Mouse (Mus musculus) midbrain, embryonic 13.5 days (tissue): ENCODE measurements around the gene Pdk4. TPM values are rescaled to one million over a fixed set of nuclear protein-coding genes. Genes with fewer than 3 reads are reported as not detected.

Experiments
- ATAC-seq: fragments of 200-750 bp; cut with Nextera tagmentation; 2 replicates; pipeline ENCODE4 v1.8.0; 2017; ENCODE audit warnings: mild to moderate bottlenecking, moderate TSS enrichment, moderate library complexity
- H3K27ac ChIP-seq: fragments of 300-500 bp; sonication (generic); 2 replicates; pipeline ENCODE4 v1.5.1; 2015; ENCODE audit warnings: inconsistent platforms, mild to moderate bottlenecking, moderate library complexity
- H3K27me3 ChIP-seq: fragments of 300-500 bp; sonication (generic); 2 replicates; pipeline ENCODE4 v1.6.1; 2015; ENCODE audit warnings: mild to moderate bottlenecking, inconsistent platforms
- H3K36me3 ChIP-seq: fragments of 300-500 bp; sonication (generic); 2 replicates; pipeline ENCODE4 v1.6.1; 2015; ENCODE audit warnings: mild to moderate bottlenecking, inconsistent platforms
- H3K4me1 ChIP-seq: fragments of 300-500 bp; sonication (generic); replicated peaks from 2 replicates; pipeline ENCODE4 v1.6.1; 2015; ENCODE audit warnings: inconsistent platforms
- H3K4me2 ChIP-seq: fragments of 300-500 bp; sonication (generic); replicated peaks from 2 replicates; pipeline ENCODE4 v1.6.1; 2015; ENCODE audit warnings: moderate library complexity, mild to moderate bottlenecking, inconsistent platforms
- H3K4me3 ChIP-seq: fragments of 300-500 bp; sonication (generic); replicated peaks from 2 replicates; pipeline ENCODE4 v1.5.1; 2015; ENCODE audit warnings: mild to moderate bottlenecking, inconsistent platforms
- H3K9ac ChIP-seq: fragments of 300-500 bp; sonication (generic); replicated peaks from 2 replicates; pipeline ENCODE4 v1.6.1; 2015; ENCODE audit warnings: mild to moderate bottlenecking, inconsistent platforms
- H3K9me3 ChIP-seq: fragments of 300-500 bp; sonication (generic); 2 replicates; pipeline ENCODE4 v1.6.1; 2016; ENCODE audit warnings: mild to moderate bottlenecking, inconsistent platforms
- WGBS: fragments of 180-500 bp; shearing (Covaris S2); methylation state at CpG from one replicate; pipeline ENCODE4 v1.1.7; 2015; 5-methylcytosine and 5-hydroxymethylcytosine counted together
- polyA plus RNA-seq: library from polyadenylated mRNA; unstranded; fragments of >200 nt; fragmentation: Nextera tagmentation; extraction: Ambion mirVana; gene quantifications from 2 replicates; pipeline ENCODE4 v1.2.1, GENCODE M21; 2015

Pdk4 gene
- polyA plus RNA-seq, 1 experiment from 2014 or later = 0.78 TPM

DNA sequence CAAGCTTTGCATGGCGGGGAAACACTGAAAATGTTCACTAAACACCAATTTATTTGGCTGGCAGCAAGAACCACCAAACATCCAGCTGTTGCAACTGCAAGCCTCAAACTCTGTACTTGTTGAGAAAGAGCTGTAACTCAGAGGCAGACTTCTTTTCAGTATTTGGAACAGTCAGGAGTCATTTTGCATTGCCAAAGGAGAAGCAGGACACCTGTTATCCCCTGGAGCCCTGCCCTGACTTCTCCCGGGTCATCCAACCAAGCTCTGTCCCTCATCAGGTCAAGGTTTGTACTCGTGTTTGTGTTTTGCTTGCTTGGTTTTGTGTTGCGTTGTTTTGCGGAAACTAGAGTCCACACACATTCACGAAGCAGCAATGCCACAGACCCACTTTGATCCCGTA lies 11.1 kb downstream of the Pdk4 start:
- 89% methylated on average over 7 of the region's 7 CpGs for WGBS
- no peak for ATAC-seq

DNA sequence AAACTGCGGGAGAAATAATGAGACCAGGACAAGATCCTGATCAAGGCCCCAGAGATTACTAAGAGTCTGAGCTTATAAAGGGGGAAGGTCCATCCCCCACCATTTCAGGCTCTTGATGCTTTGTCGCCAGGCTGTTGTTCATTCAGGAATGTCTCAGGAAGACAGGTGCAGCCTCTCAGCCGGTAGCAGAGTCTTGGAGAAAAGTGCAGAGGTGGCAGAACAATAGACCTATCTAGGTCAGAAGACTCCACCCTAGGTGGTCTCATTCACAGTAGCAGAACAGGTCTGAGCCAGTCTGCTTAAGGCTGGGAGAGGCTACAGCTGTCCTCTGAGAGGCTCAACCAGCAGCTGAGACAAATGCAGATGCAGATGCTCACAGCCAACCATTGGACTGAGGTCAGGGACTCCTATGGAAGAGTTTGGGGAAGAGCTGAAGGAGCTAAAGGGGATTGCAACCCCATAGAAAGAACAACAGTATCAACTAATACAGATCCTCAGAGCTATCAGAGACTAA lies 13.8 kb downstream of the Pdk4 start:
- Histone ChIP-seq H3K27ac (no peak overlapping the region), H3K4me2 (no peak overlapping the region), H3K4me3 (no peak overlapping the region), H3K27me3 (no peaks in the 10 kb centered on the region), H3K36me3 (no peaks in the 10 kb centered on the region), H3K4me1 (no peaks in the 10 kb centered on the region), H3K9ac (no peak overlapping the region), H3K9me3 (no peaks in the 10 kb centered on the region)
- no peak for ATAC-seq
- WGBS = 61% methylated on average over 3 of the region's 3 CpGs

More for the DNA sequence above, 11.1 kb downstream of the Pdk4 start:
- no peak overlapping the region for H3K4me3 ChIP-seq
- H3K4me1 ChIP-seq = no peaks in the 10 kb centered on the region
- no peak overlapping the region for H3K4me2 ChIP-seq
- no peak overlapping the region for H3K9ac ChIP-seq
- H3K27me3 ChIP-seq = no peaks in the 10 kb centered on the region
- no peaks in the 10 kb centered on the region for H3K9me3 ChIP-seq
- no peak overlapping the region for H3K27ac ChIP-seq
- H3K36me3 ChIP-seq = no peaks in the 10 kb centered on the region

DNA sequence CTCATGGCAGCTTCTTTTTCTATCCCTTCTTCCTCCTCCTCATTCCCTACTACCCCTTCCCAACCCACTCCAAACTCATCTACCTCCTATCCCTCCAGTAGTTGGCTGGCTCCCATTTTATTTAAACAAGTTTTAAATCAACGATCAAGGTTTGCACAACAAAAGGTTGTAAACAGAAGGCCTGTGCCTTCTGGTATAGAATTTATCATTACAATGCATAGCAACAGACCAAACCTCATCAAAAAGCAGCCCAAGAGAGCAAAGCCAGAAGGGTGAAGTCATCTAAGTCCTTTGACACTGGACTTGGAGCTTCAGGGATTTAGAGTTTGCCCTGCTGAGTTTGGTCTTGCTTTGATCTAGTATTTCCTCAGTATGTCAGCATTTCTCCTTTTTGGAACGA lies 15.0 kb downstream of the Pdk4 start:
- no peak overlapping the region for H3K4me2 ChIP-seq
- H3K4me1 ChIP-seq = no peaks in the 10 kb centered on the region
- H3K9ac ChIP-seq = no peak overlapping the region
- H3K27ac ChIP-seq = no peak overlapping the region
- H3K9me3 ChIP-seq = no peaks in the 10 kb centered on the region
- ATAC-seq = no peak
- 87% methylated on average over 2 of the region's 2 CpGs for WGBS
- H3K4me3 ChIP-seq = no peak overlapping the region
- H3K36me3 ChIP-seq = no peaks in the 10 kb centered on the region
- no peaks in the 10 kb centered on the region for H3K27me3 ChIP-seq

DNA sequence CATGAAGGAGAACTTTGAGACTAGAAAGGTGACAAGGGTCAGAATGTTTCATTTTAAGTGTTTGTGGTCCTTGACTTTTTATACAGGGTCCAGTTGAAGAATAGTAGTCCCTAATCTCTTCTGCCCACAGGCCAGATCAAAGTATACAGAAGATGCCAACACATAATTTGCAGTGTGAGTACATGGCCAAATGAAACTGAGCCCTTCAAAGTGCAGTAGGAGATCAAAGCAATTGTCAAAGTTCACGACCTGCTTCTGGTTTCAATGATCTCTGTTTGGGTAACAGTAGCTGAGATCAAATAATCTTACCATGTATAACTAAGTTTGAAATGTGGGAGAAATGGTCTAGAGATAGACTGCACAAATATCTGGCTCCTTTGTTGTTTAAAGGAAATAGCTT lies 22.1 kb downstream of the Pdk4 start:
- no peaks in the 10 kb centered on the region for H3K36me3 ChIP-seq
- no peaks in the 10 kb centered on the region for H3K9me3 ChIP-seq
- H3K27me3 ChIP-seq = no peaks in the 10 kb centered on the region
- H3K27ac ChIP-seq = no peak overlapping the region
- no peak overlapping the region for H3K4me2 ChIP-seq
- H3K4me3 ChIP-seq = no peak overlapping the region
- ATAC-seq = no peak
- H3K9ac ChIP-seq = no peak overlapping the region
- H3K4me1 ChIP-seq = no peaks in the 10 kb centered on the region
- 82% methylated on average over 1 of the region's 1 CpGs for whole genome bisulfite sequencing

DNA sequence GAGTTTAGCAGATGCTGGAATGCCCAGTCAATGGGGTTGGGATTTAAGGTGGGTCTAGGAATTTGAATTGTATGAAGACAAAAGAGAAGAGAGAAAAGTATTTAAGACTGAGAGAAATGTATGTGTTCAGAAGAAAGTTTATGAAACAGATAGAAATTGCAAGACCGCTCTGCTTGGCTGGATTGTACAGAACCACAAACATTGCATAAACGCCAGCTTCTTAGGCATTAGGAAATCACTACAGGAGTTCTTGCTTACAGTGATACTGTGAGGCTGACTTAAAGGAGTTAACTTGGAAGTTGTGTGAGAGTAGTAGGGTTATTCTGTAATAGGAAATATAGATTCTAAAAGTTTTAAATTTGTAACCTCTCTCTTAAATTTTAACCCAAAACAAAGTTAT lies 23.4 kb downstream of the Pdk4 start:
- H3K9me3 ChIP-seq = no peaks in the 10 kb centered on the region
- no peak for ATAC-seq
- 91% methylated on average over 2 of the region's 2 CpGs for WGBS
- no peak overlapping the region for H3K4me3 ChIP-seq
- H3K27me3 ChIP-seq = no peaks in the 10 kb centered on the region
- H3K4me1 ChIP-seq = no peaks in the 10 kb centered on the region
- H3K36me3 ChIP-seq = no peaks in the 10 kb centered on the region
- no peak overlapping the region for H3K4me2 ChIP-seq
- H3K27ac ChIP-seq = no peak overlapping the region
- H3K9ac ChIP-seq = no peak overlapping the region

DNA sequence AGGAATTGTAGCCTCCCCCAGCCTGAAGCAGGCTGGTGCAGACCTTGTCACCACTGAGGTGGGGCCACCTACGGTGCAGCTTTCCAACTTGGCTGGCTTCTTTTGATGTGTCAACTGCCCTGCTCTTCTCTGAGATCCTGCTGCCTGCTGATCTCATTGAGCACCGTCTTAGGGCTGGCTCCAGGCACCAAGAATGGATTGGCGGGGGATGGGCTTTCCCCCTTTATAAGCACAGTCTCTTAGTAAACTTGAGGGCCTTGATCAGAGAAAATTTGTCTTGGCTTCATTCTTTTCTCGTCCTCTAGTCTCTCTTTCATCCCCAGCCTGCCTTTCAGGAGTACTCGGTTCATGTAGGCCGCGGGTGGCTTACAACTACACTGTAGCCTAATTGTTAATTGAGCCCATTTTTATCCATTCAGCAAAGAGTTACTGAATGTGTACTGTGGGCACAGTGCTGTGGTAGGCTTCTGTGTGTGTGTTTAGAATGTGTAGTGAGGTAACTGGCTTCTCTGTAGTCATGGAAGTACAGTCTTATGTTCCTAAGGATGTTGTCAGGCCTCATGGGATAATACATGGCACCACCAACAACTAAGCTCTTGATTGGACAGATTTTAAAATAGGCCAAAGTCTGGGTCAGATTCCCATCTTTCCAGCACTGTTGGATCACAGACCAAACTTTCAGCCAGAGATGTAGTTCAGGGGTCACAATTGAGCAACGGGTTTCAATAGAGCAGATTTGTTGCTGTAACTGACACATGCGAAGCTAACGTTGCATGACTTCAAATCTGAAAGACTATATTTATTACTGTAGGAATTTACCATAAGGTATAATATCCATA lies 25.4 kb downstream of the Pdk4 start:
- Histone ChIP-seq H3K27me3 (no peaks in the 10 kb centered on the region), H3K27ac (no peak overlapping the region), H3K36me3 (no peaks in the 10 kb centered on the region)

DNA sequence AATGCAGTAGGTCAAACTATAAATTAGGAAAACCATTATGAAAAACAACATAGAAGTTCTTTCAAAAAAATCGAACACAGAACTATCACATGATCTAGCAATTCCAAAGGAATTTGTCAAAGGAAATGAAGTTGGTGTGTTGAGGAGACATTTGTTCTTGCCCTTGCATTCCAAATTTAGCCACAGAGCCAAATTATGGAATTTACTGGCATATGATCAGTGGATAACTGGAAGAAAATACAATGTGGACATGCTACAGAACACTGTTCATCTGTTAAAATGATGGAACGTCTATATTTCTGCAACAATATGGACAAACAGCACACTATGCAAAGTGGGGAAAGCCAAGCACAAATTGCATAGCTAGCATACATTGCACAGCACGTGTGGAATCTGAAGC lies 40.3 kb downstream of the Pdk4 start:
- no peaks in the 10 kb centered on the region for H3K4me1 ChIP-seq
- no peaks in the 10 kb centered on the region for H3K36me3 ChIP-seq
- no peaks in the 10 kb centered on the region for H3K9me3 ChIP-seq
- H3K9ac ChIP-seq = no peak overlapping the region
- no peak for ATAC-seq
- no peak overlapping the region for H3K27ac ChIP-seq
- no peaks in the 10 kb centered on the region for H3K27me3 ChIP-seq
- H3K4me2 ChIP-seq = no peak overlapping the region
- WGBS = 85% methylated on average over 3 of the region's 3 CpGs
- H3K4me3 ChIP-seq = no peak overlapping the region

More for the DNA sequence above, 25.4 kb downstream of the Pdk4 start:
- peak; percentile 75 for ATAC-seq
- Histone ChIP-seq H3K4me3 (no peak overlapping the region), H3K4me1 (no peaks in the 10 kb centered on the region), H3K9ac (no peak overlapping the region), H3K4me2 (no peak overlapping the region), H3K9me3 (no peaks in the 10 kb centered on the region)
- 57% methylated on average over 10 of the region's 10 CpGs for WGBS

DNA sequence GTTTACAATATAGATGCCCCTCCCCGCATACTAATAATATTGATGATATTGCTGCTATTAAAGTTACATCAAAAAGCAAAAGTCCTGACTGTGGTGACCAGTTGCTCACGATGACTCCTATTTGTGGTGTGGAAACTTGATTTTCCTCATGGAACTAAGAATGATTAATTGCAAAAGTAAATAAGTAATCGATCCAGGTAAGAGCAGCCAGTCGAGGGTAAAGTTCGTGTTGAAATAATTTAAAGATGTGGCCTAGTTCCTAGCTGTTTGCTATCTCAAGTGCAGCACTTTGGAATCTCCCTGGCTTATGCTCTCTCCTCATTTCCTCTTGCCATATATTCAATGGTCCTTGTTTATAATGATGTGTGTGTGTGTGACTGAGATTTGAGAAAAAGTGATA lies 46.2 kb downstream of the Pdk4 start:
- Histone ChIP-seq H3K4me1 (0 out of 2 replicates have a peak, but pooled peaks cover 2% of the 10 kb centered on the region), H3K27ac (no peak overlapping the region), H3K4me2 (no peak overlapping the region), H3K9me3 (no peaks in the 10 kb centered on the region), H3K9ac (no peak overlapping the region), H3K36me3 (no peaks in the 10 kb centered on the region), H3K4me3 (no peak overlapping the region), H3K27me3 (no peaks in the 10 kb centered on the region)
- ATAC-seq = no peak
- 95% methylated on average over 5 of the region's 5 CpGs for WGBS

DNA sequence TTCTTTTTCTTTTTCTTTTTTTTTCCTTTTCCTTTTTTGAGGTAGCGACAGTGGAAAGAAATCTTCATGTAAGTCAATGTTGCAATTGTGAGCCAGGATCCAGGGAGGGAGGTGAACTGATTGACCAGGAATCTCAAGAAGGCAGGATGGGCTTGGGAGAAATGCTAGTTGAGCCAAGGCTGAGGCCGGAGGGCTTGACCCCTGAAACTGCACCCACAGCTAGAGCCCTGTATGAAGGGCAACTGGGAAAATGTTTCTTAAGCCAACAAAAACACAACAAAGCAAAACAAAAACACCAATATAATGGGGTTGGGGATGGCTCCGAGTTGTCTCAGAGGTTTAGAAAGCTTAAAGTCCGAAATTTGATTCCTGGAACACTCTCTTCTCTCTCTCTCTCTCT lies 47.7 kb downstream of the Pdk4 start:
- Histone ChIP-seq H3K27me3 (no peaks in the 10 kb centered on the region), H3K9ac (no peak overlapping the region), H3K4me1 (0 out of 2 replicates have a peak, but pooled peaks cover 5% of the 10 kb centered on the region), H3K9me3 (no peaks in the 10 kb centered on the region), H3K4me3 (no peak overlapping the region), H3K36me3 (no peaks in the 10 kb centered on the region), H3K4me2 (no peak overlapping the region), H3K27ac (no peak overlapping the region)
- 58% methylated on average over 4 of the region's 4 CpGs for WGBS
- ATAC-seq = no peak

DNA sequence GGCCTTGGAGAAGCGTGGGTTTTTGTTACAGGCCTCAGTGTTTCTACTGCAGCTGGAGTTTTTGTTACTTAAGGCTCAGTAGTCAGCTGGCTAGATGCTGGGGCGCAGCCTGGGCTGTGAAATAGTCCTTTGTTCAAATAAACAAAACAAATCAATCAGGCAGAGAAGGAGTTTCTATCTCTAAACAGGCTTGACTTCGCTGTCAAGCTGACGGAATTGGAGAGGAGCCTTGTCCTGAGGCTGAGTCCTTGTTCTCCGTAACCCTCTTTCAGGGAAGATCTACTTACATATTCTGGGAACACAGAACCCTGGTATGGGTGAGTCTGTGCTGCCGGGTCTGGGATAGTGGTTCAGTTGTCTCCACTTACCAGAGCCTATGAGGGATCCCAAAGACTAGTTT lies 48.6 kb downstream of the Pdk4 start:
- Histone ChIP-seq H3K9me3 (no peaks in the 10 kb centered on the region), H3K9ac (no peak overlapping the region), H3K4me2 (no peak overlapping the region), H3K4me1 (peaks cover 14% of the 10 kb centered on the region), H3K27me3 (no peaks in the 10 kb centered on the region), H3K36me3 (no peaks in the 10 kb centered on the region), H3K27ac (no peak overlapping the region), H3K4me3 (no peak overlapping the region)
- 12% methylated on average over 6 of the region's 6 CpGs for WGBS
- ATAC-seq = peak; percentile 80

DNA sequence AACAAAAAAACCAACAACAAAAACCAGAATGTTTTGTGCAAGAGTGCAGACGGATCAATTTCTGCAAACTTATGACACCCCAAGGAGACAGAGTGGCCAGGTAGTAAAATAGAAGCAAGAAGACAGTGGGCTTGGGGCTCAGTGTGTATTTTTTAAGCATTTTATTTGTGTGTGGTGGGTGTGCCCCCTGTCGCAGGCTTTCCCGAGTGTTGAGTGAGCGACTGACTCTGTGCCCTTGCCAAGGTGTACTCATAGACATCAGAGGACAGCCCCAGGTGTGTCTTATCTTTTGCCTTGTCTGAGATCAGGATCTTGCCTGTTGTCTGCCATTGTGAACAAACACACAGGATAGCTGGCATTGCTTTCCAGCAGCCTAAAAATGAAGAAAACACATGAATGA lies 49.1 kb downstream of the Pdk4 start:
- Histone ChIP-seq H3K4me3 (no peak overlapping the region), H3K36me3 (no peaks in the 10 kb centered on the region), H3K4me2 (no peak overlapping the region), H3K9me3 (no peaks in the 10 kb centered on the region), H3K9ac (no peak overlapping the region), H3K27ac (no peak overlapping the region), H3K4me1 (peaks cover 17% of the 10 kb centered on the region), H3K27me3 (no peaks in the 10 kb centered on the region)
- WGBS = 85% methylated on average over 4 of the region's 4 CpGs
- ATAC-seq = no peak

DNA sequence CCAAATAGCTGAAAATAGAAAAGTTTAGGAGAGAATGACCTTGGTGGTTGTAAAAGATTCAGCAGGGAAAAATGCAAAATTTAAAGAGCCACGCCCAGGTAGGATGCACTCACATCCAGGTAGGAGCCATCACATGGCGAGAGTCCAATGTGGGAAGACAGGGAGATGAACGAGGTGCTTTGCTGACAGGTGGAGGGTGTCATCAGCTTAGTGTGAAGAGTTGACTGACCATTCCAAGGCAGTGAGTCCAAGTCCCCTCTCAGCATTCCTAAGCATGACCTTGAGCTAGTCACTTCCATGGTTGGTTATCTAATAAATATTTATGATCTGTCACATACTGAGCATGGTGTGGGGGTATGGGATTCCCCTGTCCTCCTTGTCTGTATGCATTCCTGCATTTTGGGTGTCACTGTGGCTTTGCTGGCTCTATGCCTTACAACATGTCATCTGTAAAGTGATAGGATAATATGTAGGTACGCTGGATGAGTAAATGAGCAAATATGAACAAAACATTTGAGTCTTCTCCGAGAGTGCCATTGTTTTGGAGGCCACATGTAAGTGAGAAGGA lies 51.7 kb downstream of the Pdk4 start:
- Histone ChIP-seq H3K4me2 (no peak overlapping the region), H3K4me1 (peaks cover 17% of the 10 kb centered on the region), H3K9ac (no peak overlapping the region), H3K27ac (no peak overlapping the region), H3K9me3 (no peaks in the 10 kb centered on the region), H3K27me3 (no peaks in the 10 kb centered on the region), H3K36me3 (no peaks in the 10 kb centered on the region), H3K4me3 (no peak overlapping the region)
- 93% methylated on average over 5 of the region's 5 CpGs for WGBS
- no peak for ATAC-seq
